Mouse (Mus musculus) urinary bladder, postnatal 36 days (tissue): ENCODE results near the gene Vmn1r76.

Experiments
- DNase-seq, 2 experiments: peaks; one replicate each; pipeline ENCODE4 v3.0.0; 2022; ENCODE audit warnings: low spot score in 2 of 2, mixed read lengths in 1 of 2

Vmn1r76 gene

GRCm38 (mm10) chr7:11938113-11938512 lies at the start of gene Vmn1r76:
Gene Vmn1r76 (minus strand): TSS chr7:11938213.
- no peak for DNase-seq

- DNase-seq = no peak
These were observed 34.6 kb upstream of the Vmn1r76 start for GRCm38 (mm10) chr7:11972611-11973010.

- no peak for DNase-seq
These were observed 10.0 kb upstream of the Vmn1r76 start for GRCm38 (mm10) chr7:11947991-11948390.

- no peak for DNase-seq
These were observed 63.7 kb downstream of the Vmn1r76 start, which contains the start of gene Vmn1r75 for GRCm38 (mm10) chr7:11874330-11874729. Gene Vmn1r75 (plus strand): TSS chr7:11874630.
